Mouse (Mus musculus): ENCODE data around the gene Atpif1. TPM values are rescaled to one million over a fixed set of nuclear protein-coding genes. Genes with fewer than 3 reads are reported as not detected.
"Not testable (repeated sequence)": the region's sequence is repeated elsewhere in the genome, so short reads cannot be mapped to it uniquely, and the experiment has no call there.

The Atpif1 gene
- total and polyA plus RNA-seq, 3 experiments: 292 to 397 (median 342) TPM

DNA sequence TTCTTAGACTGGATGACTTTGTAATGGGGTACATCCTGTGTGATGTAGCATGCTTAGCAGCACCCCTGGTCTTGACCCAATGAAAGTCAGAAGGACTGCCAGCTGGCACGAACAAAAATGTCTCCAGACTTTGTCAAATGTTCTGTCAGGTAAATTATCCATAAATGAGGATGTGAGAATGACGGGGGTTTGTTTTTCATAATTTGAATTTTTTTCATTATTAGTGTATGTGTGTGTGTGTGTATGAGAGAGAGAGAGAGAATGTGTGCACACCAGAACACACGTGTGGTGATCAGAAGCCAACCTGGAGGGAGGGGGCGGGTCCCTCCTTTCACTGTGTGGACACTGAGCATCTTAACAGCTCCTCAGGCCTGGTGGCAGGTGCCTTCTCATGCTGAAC lies 49.2 kb downstream of the Atpif1 start:
- in situ Hi-C loops (cut with MboI; ENCODE audit: low pct_ligation_motif_present, low pct_unique_long_range_greater_than_20kb, low sequenced_read_pairs): no loop called here
- Histone ChIP-seq H3K4me3 (replicated peaks in 1 of 3; ENCODE audit: low read depth in 2 of 3, low read length in 2 of 3, poor library complexity in 1 of 3) (no peak overlapping the region), H3K27ac (ENCODE audit: insufficient read depth, low read depth) (no peak overlapping the region), H3K36me3 (replicated peaks in 1 of 2; ENCODE audit: control insufficient read depth in 1 of 2, insufficient read depth in 1 of 2, low read length in 1 of 2) (no peaks in the 10 kb centered on the region), H3K9ac (ENCODE audit: insufficient read depth, low read depth) (no peak overlapping the region), H3K4me2 (ENCODE audit: insufficient read depth, low read depth, poor library complexity, severe bottlenecking) (no peak overlapping the region), H3K27me3 (replicated peaks) (no peaks in the 10 kb centered on the region), H3K4me1 (ENCODE audit: control insufficient read depth in 1 of 2, insufficient read depth in 2 of 2) (peaks cover 0 to 5% of the 10 kb centered on the region in 2 experiments; a peak in 1 of 4 replicates), H3K79me2 (replicated peaks; ENCODE audit: control insufficient read depth, extremely low read depth, insufficient read depth, poor library complexity, severe bottlenecking) (no peaks in the 10 kb centered on the region), H3K9me3 (replicated peaks; ENCODE audit: low read length) (no peaks in the 10 kb centered on the region)
- TF ChIP-seq ZKSCAN1 (IDR thresholded peaks at IDR 0.05; ENCODE audit: borderline replicate concordance, low read depth, low read length): no peak
- TF ChIP-seq RCOR1 (conservative IDR thresholded peaks at IDR 0.05; ENCODE audit: low read depth, low read length): no peak
- TF ChIP-seq POLR2A (IDR thresholded peaks at IDR 0.05; ENCODE audit: low read depth, low read length): no peak
- TF ChIP-seq NRF1 (IDR thresholded peaks at IDR 0.05; ENCODE audit: low read depth, low read length): no peak
- no peak for TF ChIP-seq CHD1 (IDR thresholded peaks at IDR 0.05; ENCODE audit: low read depth, low read length)
- TF ChIP-seq TCF12 (IDR thresholded peaks at IDR 0.05; ENCODE audit: low read depth, low read length): no peak
- no peak for TF ChIP-seq ZNF384 (IDR thresholded peaks at IDR 0.05; ENCODE audit: low read depth, low read length)
- no peak for TF ChIP-seq EP300 (IDR thresholded peaks at IDR 0.05; ENCODE audit: low read length)
- DNase-seq (ENCODE audit: extremely low read depth): no peak
- dilution Hi-C loops (cut with MboI; ENCODE audit: extremely low pct_ligation_motif_present, extremely low pct_unique_long_range_greater_than_20kb, low sequenced_read_pairs): no loop called here

DNA sequence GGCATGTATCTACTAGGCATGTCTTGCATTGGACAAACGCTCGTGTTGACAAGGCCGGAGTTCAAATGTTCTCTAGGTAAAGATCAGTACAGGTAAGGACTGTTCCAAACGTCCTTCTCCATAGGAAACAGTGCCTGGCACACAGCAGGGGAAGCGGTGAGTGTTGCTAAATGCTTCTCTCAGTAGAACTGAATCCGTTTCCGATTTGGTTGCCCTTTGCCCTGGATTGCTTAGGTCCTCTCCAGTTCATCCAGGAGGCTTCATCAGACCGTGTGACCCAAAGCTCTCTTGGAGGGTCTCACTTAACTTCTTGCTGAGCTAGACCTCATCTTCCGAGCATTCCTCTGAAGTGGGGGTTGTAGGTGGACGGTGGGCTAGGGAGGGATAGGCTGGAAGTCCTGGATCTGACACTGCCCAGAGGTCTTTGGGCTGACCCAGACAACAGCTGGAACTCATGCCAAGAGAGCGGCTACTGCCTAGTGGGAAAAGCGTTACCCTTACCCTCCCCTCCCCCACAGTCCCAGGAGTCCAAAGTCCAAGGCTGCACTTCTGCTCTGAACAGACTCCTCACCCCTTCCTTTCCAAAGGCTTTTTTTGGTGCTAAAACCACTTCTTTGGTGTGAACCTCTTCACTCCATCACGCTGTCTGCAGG lies 50.4 kb downstream of the Atpif1 start:
- no peaks in the 10 kb centered on the region for H3K36me3 ChIP-seq (replicated peaks in 1 of 2; ENCODE audit: control insufficient read depth in 1 of 2, insufficient read depth in 1 of 2, low read length in 1 of 2)

DNA sequence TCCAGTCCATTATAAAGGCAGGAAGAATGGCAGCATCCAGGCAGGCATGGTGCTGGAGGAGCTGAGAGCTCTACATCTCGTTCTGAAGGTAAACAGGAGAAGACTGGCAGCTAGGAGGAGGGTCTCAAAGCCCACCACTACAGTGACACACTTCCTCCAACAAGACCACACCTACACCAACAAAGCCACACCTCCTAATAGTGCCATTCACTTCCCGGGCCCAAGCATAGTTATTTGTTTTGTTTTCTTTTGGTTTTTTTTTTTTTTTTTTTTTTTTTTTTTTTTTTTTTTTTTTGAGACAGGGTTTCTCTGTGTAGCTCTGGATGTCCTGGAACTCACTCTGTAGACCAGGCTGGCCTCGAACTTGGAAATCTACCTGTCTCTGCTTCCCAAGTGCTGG lies 51.4 kb downstream of the Atpif1 start:
- H3K36me3 ChIP-seq (replicated peaks in 1 of 2; ENCODE audit: control insufficient read depth in 1 of 2, insufficient read depth in 1 of 2, low read length in 1 of 2); in situ Hi-C loops (cut with MboI; ENCODE audit: low pct_ligation_motif_present, low pct_unique_long_range_greater_than_20kb, low sequenced_read_pairs); H3K4me1 ChIP-seq (ENCODE audit: control insufficient read depth in 1 of 2, insufficient read depth in 2 of 2); H3K4me3 ChIP-seq (replicated peaks in 1 of 3; ENCODE audit: low read depth in 2 of 3, low read length in 2 of 3, poor library complexity in 1 of 3); H3K9ac ChIP-seq (ENCODE audit: insufficient read depth, low read depth); H3K79me2 ChIP-seq (replicated peaks; ENCODE audit: control insufficient read depth, extremely low read depth, insufficient read depth, poor library complexity, severe bottlenecking); H3K4me2 ChIP-seq (ENCODE audit: insufficient read depth, low read depth, poor library complexity, severe bottlenecking); H3K27me3 ChIP-seq (replicated peaks); H3K27ac ChIP-seq (ENCODE audit: insufficient read depth, low read depth); dilution Hi-C loops (cut with MboI; ENCODE audit: extremely low pct_ligation_motif_present, extremely low pct_unique_long_range_greater_than_20kb, low sequenced_read_pairs); H3K9me3 ChIP-seq (replicated peaks; ENCODE audit: low read length); DNase-seq (ENCODE audit: extremely low read depth): not testable (repeated sequence)

More for the DNA sequence above, 50.4 kb downstream of the Atpif1 start:
- Histone ChIP-seq H3K4me1 (ENCODE audit: control insufficient read depth in 1 of 2, insufficient read depth in 2 of 2) (peaks cover 0 to 5% of the 10 kb centered on the region in 2 experiments; a peak in 1 of 4 replicates), H3K27ac (ENCODE audit: insufficient read depth, low read depth) (no peak overlapping the region), H3K27me3 (replicated peaks) (no peaks in the 10 kb centered on the region), H3K9me3 (replicated peaks; ENCODE audit: low read length) (no peaks in the 10 kb centered on the region), H3K4me3 (replicated peaks in 1 of 3; ENCODE audit: low read depth in 2 of 3, low read length in 2 of 3, poor library complexity in 1 of 3) (no peak overlapping the region), H3K4me2 (ENCODE audit: insufficient read depth, low read depth, poor library complexity, severe bottlenecking) (no peak overlapping the region), H3K79me2 (replicated peaks; ENCODE audit: control insufficient read depth, extremely low read depth, insufficient read depth, poor library complexity, severe bottlenecking) (no peaks in the 10 kb centered on the region), H3K9ac (ENCODE audit: insufficient read depth, low read depth) (no peak overlapping the region)
- dilution Hi-C loops (cut with MboI; ENCODE audit: extremely low pct_ligation_motif_present, extremely low pct_unique_long_range_greater_than_20kb, low sequenced_read_pairs): no loop called here
- DNase-seq (ENCODE audit: extremely low read depth): no peak
- in situ Hi-C loops (cut with MboI; ENCODE audit: low pct_ligation_motif_present, low pct_unique_long_range_greater_than_20kb, low sequenced_read_pairs): no loop called here
- TF ChIP-seq KAT2A (IDR thresholded peaks at IDR 0.05; ENCODE audit: insufficient replicate concordance, low read length): no peak

Other genes with a start within 250 kb of the Atpif1 start
- 0.38 and 0.51 TPM in 2 replicates for gene Rab42, start 230.3 kb downstream of the Atpif1 start, total RNA-seq (2012; rRNA removed)
- gene Rab42, start 230.3 kb downstream of the Atpif1 start, total RNA-seq (2014; rRNA removed): not detected in 2 replicates
- 0.31 TPM in 1 of 2 replicates, not detected in the other for gene Rab42, start 230.3 kb downstream of the Atpif1 start, polyA plus RNA-seq (2012; ENCODE audit: insufficient read length, low read depth)
- 71.5 and 86.5 TPM in 2 replicates for gene Trnau1ap, start 204.1 kb downstream of the Atpif1 start, total RNA-seq (2012; rRNA removed)
- gene Trnau1ap, start 204.1 kb downstream of the Atpif1 start, total RNA-seq (2014; rRNA removed): 70.6 and 80.5 TPM in 2 replicates
- gene Trnau1ap, start 204.1 kb downstream of the Atpif1 start, polyA plus RNA-seq (2012; ENCODE audit: insufficient read length, low read depth): 60.7 and 64.4 TPM in 2 replicates
- gene Rcc1, start 180.1 kb downstream of the Atpif1 start, total RNA-seq (2012; rRNA removed): 93.6 and 126 TPM in 2 replicates
- 148 and 150 TPM in 2 replicates for gene Rcc1, start 180.1 kb downstream of the Atpif1 start, total RNA-seq (2014; rRNA removed)
- 149 and 170 TPM in 2 replicates for gene Rcc1, start 180.1 kb downstream of the Atpif1 start, polyA plus RNA-seq (2012; ENCODE audit: insufficient read length, low read depth)
- gene Phactr4, start 111.2 kb downstream of the Atpif1 start, total RNA-seq (2012; rRNA removed): 1.0 and 1.4 TPM in 2 replicates
- gene Phactr4, start 111.2 kb downstream of the Atpif1 start, total RNA-seq (2014; rRNA removed): 0.72 and 0.95 TPM in 2 replicates
- 9.6 and 9.9 TPM in 2 replicates for gene Phactr4, start 111.2 kb downstream of the Atpif1 start, polyA plus RNA-seq (2012; ENCODE audit: insufficient read length, low read depth)
- 17.6 and 20.9 TPM in 2 replicates for gene Med18, start 69.7 kb downstream of the Atpif1 start, total RNA-seq (2012; rRNA removed)
- 13.9 and 15.5 TPM in 2 replicates for gene Med18, start 69.7 kb downstream of the Atpif1 start, total RNA-seq (2014; rRNA removed)
- gene Med18, start 69.7 kb downstream of the Atpif1 start, polyA plus RNA-seq (2012; ENCODE audit: insufficient read length, low read depth): 12.7 TPM in 2 replicates
- 44.3 and 68.1 TPM in 2 replicates for gene Sesn2, start 23.2 kb downstream of the Atpif1 start, total RNA-seq (2012; rRNA removed)
- gene Sesn2, start 23.2 kb downstream of the Atpif1 start, total RNA-seq (2014; rRNA removed): 35.4 and 35.6 TPM in 2 replicates
- gene Sesn2, start 23.2 kb downstream of the Atpif1 start, polyA plus RNA-seq (2012; ENCODE audit: insufficient read length, low read depth): 31.5 and 40.1 TPM in 2 replicates
- 117 and 129 TPM in 2 replicates for gene Dnajc8, start 1.9 kb upstream of the Atpif1 start, total RNA-seq (2012; rRNA removed)
- gene Dnajc8, start 1.9 kb upstream of the Atpif1 start, total RNA-seq (2014; rRNA removed): 187 and 189 TPM in 2 replicates
- gene Dnajc8, start 1.9 kb upstream of the Atpif1 start, polyA plus RNA-seq (2012; ENCODE audit: insufficient read length, low read depth): 319 and 325 TPM in 2 replicates
- gene Ptafr, start 30.4 kb upstream of the Atpif1 start, total RNA-seq (2012; rRNA removed): 0.04 TPM in 1 of 2 replicates, not detected in the other
- 0.31 and 0.34 TPM in 2 replicates for gene Ptafr, start 30.4 kb upstream of the Atpif1 start, total RNA-seq (2014; rRNA removed)
- 0.65 and 1.1 TPM in 2 replicates for gene Ptafr, start 30.4 kb upstream of the Atpif1 start, polyA plus RNA-seq (2012; ENCODE audit: insufficient read length, low read depth)
- gene Eya3, start 105.3 kb upstream of the Atpif1 start, total RNA-seq (2012; rRNA removed): 24.4 and 28.6 TPM in 2 replicates
- 27.4 and 31.0 TPM in 2 replicates for gene Eya3, start 105.3 kb upstream of the Atpif1 start, total RNA-seq (2014; rRNA removed)
- 50.0 and 54.8 TPM in 2 replicates for gene Eya3, start 105.3 kb upstream of the Atpif1 start, polyA plus RNA-seq (2012; ENCODE audit: insufficient read length, low read depth)
- gene Xkr8, start 198.9 kb upstream of the Atpif1 start, total RNA-seq (2012; rRNA removed): 6.2 and 8.6 TPM in 2 replicates
- gene Xkr8, start 198.9 kb upstream of the Atpif1 start, total RNA-seq (2014; rRNA removed): 3.7 and 3.8 TPM in 2 replicates
- 4.9 and 5.5 TPM in 2 replicates for gene Xkr8, start 198.9 kb upstream of the Atpif1 start, polyA plus RNA-seq (2012; ENCODE audit: insufficient read length, low read depth)
- 20.9 and 24.0 TPM in 2 replicates for gene Smpdl3b, start 223.6 kb upstream of the Atpif1 start, total RNA-seq (2012; rRNA removed)
- 3.6 and 4.6 TPM in 2 replicates for gene Smpdl3b, start 223.6 kb upstream of the Atpif1 start, total RNA-seq (2014; rRNA removed)
- gene Smpdl3b, start 223.6 kb upstream of the Atpif1 start, polyA plus RNA-seq (2012; ENCODE audit: insufficient read length, low read depth): 2.9 TPM in 2 replicates
- 80.2 and 108 TPM in 2 replicates for gene Rpa2, start 234.7 kb upstream of the Atpif1 start, total RNA-seq (2012; rRNA removed)
- 142 and 157 TPM in 2 replicates for gene Rpa2, start 234.7 kb upstream of the Atpif1 start, total RNA-seq (2014; rRNA removed)
- 97.9 and 103 TPM in 2 replicates for gene Rpa2, start 234.7 kb upstream of the Atpif1 start, polyA plus RNA-seq (2012; ENCODE audit: insufficient read length, low read depth)

Data from CH12.LX (cell line).